Mouse (Mus musculus) heart, postnatal 36 days (tissue): ENCODE results near the gene Tmem121. TPM values are rescaled to one million over a fixed set of nuclear protein-coding genes. Genes with fewer than 3 reads are reported as not detected.
A peak's percentile ranks its signal among the peaks of the same experiment; 100 is the strongest.
"Not testable (repeated sequence)": the region's sequence is repeated elsewhere in the genome, so short reads cannot be mapped to it uniquely, and the experiment has no call there.

Experiments used
- DNase-seq, 2 experiments: peaks; one replicate each; pipeline ENCODE4 v3.0.0; 2021 to 2022
- intact Hi-C: fragments of 180-260 bp; cut with DNase I; formaldehyde crosslinking; loops from one replicate; pipeline ENCODE4 v1.15.1; 2025
- total RNA-seq, 2 experiments: library from RNA; stranded (reverse); gene quantifications; 2 replicates each; pipeline ENCODE4 v1.2.3; 2021

Tmem121 gene
- total RNA-seq, 2 experiments from 2014 or later: not detected

DNA sequence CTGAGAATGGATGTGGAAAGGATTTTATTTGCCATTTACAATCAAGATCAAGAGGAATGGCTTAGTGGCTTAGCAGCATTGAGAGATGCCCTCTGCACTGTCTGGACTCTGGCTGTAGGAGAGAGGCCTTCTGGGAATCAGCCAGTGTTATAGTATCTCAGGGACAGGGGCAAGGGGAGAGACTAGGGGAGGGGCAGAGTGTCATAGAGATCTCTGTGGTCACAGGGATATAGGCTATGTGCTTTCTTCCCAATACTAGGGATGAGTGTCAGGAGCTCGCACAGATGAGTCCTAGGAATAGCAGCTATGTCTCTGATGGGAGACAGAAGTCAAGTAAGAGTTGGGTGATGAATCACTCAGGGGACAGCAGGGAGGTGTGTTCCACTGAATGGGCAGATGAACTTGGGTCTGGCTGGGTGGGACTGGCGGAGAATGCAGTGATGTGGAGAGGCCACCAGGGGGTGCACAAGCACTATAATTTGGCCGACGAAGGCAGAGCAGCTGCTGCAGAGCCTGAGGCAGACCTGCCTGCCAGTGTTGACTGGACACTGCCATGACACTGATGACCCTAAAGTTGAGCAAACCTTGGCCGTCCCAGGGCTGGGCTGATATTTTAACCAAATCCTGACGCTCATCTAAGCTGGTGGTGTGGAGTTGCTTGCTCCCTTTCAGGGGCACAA lies 30.1 kb downstream of the Tmem121 start:
- intact Hi-C loops: no loop called here
- DNase-seq: peak; percentile 57 to 70

- peak; percentile 68 to 71 for DNase-seq
- intact Hi-C loops: no loop called here
These were observed 31.8 kb downstream of the Tmem121 start for GRCm38 (mm10) chr12:113217306-113218242.

DNA sequence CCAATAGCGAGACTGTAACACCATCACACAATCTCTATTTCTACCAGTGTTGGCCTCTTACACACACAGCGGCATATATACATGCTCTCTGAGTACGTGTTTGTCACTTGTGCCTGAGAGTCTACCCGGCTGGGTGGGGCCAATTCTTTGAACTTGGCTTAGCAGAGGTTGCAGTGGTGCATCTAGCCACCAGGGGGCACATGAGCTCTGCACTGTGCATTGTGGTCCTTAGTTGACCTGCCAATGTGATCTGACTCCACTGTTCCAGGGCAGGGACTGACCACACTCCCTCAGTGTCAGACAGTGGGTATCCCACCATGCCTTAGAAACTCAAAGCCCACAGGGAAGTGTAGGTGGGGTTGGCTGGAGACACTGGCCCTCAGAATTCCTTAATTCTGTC lies 34.1 kb downstream of the Tmem121 start:
- peak; percentile 34 to 44 for DNase-seq
- intact Hi-C loops: loop anchor here (5.0 kb wide), 1 partner anchor 357 kb away; no protein-coding TSS in a partner anchor

DNA sequence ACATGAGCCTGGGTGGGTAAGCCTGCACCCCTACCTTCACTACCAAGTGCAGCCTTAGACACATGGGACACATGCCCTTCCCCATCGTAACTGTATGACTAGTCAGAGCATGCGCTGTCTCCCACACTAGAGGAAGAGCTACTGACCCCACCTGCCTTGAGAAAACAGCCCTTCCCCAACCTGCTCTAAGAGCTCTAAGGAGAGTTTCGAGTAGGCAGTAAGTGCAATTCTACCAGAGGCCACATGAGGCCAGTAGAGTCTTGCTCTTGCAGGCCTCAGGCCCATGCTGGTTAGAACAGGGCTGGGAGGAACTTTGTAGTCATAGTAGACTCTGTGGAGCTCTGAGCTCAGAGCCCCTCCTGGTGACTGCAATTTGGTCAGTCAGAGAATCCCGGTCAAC lies 34.7 kb downstream of the Tmem121 start:
- intact Hi-C loops: loop anchor here (5.0 kb wide), 1 partner anchor 357 kb away; no protein-coding TSS in a partner anchor
- DNase-seq: peak; percentile 40 to 67

- intact Hi-C loops: loop anchor here (5.0 kb wide), 1 partner anchor 356 kb away; no protein-coding TSS in a partner anchor
- peak in 1 of 2 experiments; percentile 41 for DNase-seq
These were observed 35.6 kb downstream of the Tmem121 start for GRCm38 (mm10) chr12:113221289-113221688.

DNA sequence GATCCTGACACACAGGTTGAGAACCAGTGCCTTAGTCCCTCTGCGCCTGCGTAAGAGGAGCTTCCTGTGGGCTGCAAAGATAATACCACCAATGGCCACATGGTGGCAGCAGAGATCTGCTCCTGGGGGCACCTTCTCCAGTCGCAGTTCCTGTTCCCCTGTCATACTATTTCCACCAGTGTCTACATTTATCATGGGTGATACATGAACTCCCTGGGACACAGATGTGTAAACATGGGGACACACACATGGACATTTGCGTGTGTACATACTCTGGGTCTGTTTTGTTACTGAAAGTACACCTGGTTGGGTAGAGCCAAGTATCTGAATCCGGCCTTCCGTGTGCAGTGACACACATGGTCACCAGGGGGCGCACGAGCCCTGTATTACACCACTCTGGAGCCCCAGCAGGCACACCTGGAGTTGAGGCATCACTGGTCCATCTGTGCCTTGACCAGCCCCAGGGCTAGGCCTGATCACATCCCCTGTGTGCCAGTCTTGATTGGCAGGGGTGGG lies 36.4 kb downstream of the Tmem121 start:
- intact Hi-C loops: loop anchor here (2.0 to 5.0 kb wide), 2 partner anchors 265 to 355 kb away; no protein-coding TSS in a partner anchor
- DNase-seq: peak; percentile 91 to 93

DNA sequence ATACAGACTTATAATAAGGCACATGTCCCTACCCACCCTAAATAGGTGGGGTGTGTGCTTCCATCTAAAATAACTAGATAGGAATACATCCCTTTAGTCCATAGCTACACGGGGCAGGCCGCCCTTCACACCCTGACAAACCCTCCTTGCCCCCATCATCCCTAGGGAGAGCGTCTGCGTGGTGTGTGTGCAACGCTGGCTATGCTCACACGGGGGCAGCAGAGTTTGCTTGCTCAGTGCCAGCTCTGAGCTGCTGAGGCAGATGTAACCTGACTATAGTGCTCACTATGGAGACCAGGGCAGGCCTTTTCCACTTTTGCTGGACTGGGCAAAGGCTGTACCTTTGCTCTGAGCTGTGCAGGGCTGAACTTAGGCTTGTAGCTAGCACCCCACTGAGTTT lies 37.0 kb downstream of the Tmem121 start:
- peak; percentile 47 to 51 for DNase-seq
- intact Hi-C loops: loop anchor here (2.0 to 5.0 kb wide), 2 partner anchors 264 to 355 kb away; no protein-coding TSS in a partner anchor

DNA sequence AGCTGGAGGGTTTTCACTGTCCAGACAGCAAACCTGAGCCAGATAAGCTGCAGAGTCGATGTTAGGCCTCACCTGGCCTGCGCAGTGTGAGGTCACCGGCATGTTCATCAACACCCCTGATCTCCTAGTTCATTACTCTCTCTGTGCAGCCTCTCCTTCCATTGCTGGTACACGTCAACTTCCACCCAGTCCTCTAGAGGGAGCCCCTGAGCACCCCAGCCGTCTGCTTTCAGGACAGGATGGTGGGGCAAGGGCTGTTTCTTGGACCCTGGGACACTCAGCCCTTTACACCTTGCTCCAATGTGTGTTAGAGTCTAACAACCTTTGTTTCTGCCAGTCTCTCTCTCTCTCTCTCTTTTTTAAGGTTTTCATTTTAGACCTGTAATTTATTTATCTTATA lies 38.5 kb downstream of the Tmem121 start:
- intact Hi-C loops: loop anchor here (5.0 kb wide), 1 partner anchor 353 kb away; no protein-coding TSS in a partner anchor
- peak in 1 of 2 experiments; percentile 32 for DNase-seq

GRCm38 (mm10) chr12:113224687-113225091 lies 39.0 kb downstream of the Tmem121 start:
- DNase-seq: no peak
- intact Hi-C loops: loop anchor here (5.0 kb wide), 1 partner anchor 353 kb away; no protein-coding TSS in a partner anchor

DNA sequence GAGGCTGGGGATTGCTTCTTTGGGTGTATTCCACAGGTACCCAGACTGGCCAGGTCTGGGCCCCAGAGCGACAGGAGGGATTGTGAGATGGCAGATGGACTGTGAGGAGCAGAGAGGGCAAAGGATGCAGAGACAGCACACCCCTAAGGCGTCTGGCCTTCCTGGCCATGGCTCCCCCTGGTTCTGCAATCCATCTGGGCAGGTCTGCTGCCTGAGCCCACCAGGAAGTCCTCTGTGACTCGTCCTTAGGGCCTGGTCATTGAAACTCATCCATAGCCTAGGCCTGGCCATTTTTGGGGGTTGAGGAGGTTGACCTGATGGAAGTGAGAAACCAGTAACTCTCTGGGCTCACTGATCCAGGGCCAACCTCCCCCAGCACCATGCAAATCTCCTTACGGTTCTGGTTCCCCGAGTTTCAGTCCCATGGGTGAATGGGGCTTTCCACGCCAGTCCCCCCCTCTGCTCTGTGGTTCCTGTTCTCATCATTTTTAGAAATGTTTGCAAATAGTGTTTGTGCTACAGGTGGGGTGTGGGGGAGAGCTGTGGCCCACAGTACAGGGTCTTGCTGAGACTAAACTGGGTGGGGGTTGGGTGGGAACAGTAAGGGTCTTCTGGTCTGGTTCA lies 42.4 kb downstream of the Tmem121 start:
- intact Hi-C loops: no loop called here
- DNase-seq: no peak

DNA sequence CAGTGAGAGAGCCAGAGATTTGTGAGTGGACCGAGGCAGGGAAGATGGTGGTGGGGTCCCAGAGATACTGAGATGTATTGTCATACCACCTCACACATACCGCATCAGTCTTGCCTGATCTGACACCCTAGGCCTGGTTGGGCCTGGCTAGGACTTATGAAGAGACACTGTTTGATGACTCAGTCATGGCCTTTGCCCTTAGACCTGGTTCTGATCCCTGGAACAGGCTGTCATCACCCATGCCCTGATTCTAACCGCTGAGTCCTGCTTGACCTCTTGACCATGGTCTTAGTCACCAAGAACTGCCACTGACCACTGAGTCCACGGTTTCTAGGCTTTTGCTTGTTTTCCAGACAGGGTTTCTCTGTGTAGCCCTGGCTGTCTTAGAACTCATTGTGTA lies 45.0 kb downstream of the Tmem121 start:
- DNase-seq: no peak
- intact Hi-C loops: no loop called here

DNA sequence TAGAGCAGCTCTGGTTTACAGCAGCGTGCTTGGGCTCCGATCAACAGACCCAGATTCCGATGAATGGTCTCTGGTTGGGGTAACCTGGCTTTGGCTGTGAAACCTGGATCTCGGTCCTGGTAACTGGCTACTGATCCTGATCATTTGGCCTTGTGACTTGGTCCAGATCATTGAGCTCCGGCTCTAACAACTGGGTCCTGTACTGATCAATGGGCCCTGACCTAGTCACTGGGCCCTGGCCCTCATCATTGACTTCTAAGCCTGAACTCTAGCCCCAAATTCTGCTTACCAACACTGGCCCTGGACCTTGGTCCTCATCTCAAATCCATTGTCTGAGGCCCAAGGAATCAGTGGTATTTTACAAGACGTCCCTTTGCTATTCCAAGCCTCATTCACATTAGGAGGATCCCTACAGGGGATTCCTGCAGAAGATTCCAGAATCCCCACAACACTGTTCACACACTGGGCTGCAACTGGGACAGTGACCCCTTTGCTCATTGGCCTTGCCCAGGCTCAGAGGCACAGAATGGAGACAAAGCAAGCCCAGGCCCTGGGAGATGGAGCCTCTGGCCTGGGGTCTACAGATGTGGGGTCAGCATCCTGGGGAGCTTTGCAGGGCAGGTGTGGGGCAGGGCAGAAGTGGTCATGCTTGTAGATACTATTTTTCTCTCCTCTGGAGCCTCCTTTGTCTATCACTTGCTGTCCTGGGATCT lies 46.0 kb downstream of the Tmem121 start:
- intact Hi-C loops, DNase-seq: not testable (repeated sequence)

DNA sequence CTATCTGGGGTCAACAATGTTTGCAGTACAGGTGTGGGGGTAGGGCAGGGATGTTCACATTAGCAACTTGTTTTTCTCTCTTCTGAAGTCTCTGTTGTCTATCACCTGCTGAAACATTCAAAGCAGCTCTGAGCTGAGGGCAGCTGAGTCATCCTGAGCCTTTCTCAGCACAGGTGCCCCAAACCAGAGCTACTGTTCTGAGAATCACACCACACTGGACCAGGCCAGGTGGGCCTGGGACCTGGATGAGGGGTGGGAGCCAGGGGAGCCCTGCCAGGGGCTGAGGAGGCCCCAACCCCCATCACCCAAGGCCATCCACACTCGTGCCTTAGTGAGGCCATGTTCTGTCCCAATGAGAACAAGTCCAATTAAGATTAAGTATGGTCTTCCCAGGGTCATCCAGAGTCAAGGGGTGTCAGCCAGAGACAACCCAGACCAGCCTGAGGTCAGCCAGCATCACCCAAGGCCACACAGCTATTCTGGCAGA lies 46.6 kb downstream of the Tmem121 start:
- DNase-seq, intact Hi-C loops: not testable (repeated sequence)

Other genes with a start within 250 kb of the Tmem121 start
- 10 to 100 TPM in 1 of 2 experiments, 1 to 10 TPM in 1; 5.6 to 10.6 TPM for gene Nudt14, start 243.8 kb upstream of the Tmem121 start, total RNA-seq
- 10 to 100 TPM; 24.3 to 24.7 TPM for gene Btbd6, start 209.4 kb upstream of the Tmem121 start, total RNA-seq
- 10 to 100 TPM; 24.5 to 25.3 TPM for gene Brf1, start 185.2 kb upstream of the Tmem121 start, total RNA-seq
- gene Pacs2, start 171.4 kb upstream of the Tmem121 start, total RNA-seq: 10 to 100 TPM; 32.5 to 38.9 TPM
- not detected for gene Tex22, start 111.4 kb upstream of the Tmem121 start, total RNA-seq
- gene Mta1, start 87.7 kb upstream of the Tmem121 start, total RNA-seq: 10 to 100 TPM; 48.7 to 56.4 TPM
- 1,000 to 10,000 TPM; 1,482 to 1,552 TPM for gene Crip2, start 45.7 kb upstream of the Tmem121 start, total RNA-seq
- gene Crip1, start 39.6 kb upstream of the Tmem121 start, total RNA-seq: 100 to 1,000 TPM; 190 to 198 TPM
- gene Tedc1, start 29.5 kb upstream of the Tmem121 start, total RNA-seq: under 1 TPM; 0.19 to 0.49 TPM